Mouse (Mus musculus) liver, postnatal 0 days (tissue): Measurements from ENCODE around the gene Asphd1. TPM values are rescaled to one million over a fixed set of nuclear protein-coding genes. Genes with fewer than 3 reads are reported as not detected.

Source experiments
- ATAC-seq: fragments of 200-750 bp; cut with Nextera tagmentation; 2 replicates; pipeline ENCODE4 v1.8.0; 2017; ENCODE audit warnings: mild to moderate bottlenecking, moderate library complexity
- DNase-seq: peaks from one replicate; pipeline ENCODE4 v3.0.0-alpha.2; 2016
- H3K27ac ChIP-seq: fragments of 300-500 bp; sonication (generic); 2 replicates; pipeline ENCODE4 v1.5.1; 2014; ENCODE audit warnings: antibody characterized with exemption, moderate library complexity, mild to moderate bottlenecking, low read depth
- H3K27me3 ChIP-seq: fragments of 300-500 bp; sonication (generic); 2 replicates; pipeline ENCODE4 v1.6.1; 2014; ENCODE audit warnings: low read length, control low read depth, mixed read lengths; ENCODE audit not compliant: insufficient read depth
- H3K36me3 ChIP-seq: fragments of 300-500 bp; sonication (generic); replicated peaks from 2 replicates; pipeline ENCODE4 v1.6.1; 2014; ENCODE audit warnings: mild to moderate bottlenecking, control low read depth, low read length, moderate library complexity, mixed read lengths; ENCODE audit not compliant: insufficient read depth
- H3K4me1 ChIP-seq: fragments of 300-500 bp; sonication (generic); 2 replicates; pipeline ENCODE4 v1.6.1; 2014; ENCODE audit warnings: antibody characterized with exemption, mild to moderate bottlenecking, control low read depth; ENCODE audit not compliant: insufficient read depth
- H3K4me2 ChIP-seq: fragments of 300-500 bp; sonication (generic); 2 replicates; pipeline ENCODE4 v1.6.1; 2014; ENCODE audit warnings: low read depth, mild to moderate bottlenecking, low read length, moderate library complexity, mixed read lengths
- H3K4me3 ChIP-seq: fragments of 300-500 bp; sonication (generic); 2 replicates; pipeline ENCODE4 v1.5.1; 2014; ENCODE audit warnings: low read depth, low read length
- H3K9ac ChIP-seq: fragments of 300-500 bp; sonication (generic); replicated peaks from 2 replicates; pipeline ENCODE4 v1.6.1; 2014; ENCODE audit warnings: mild to moderate bottlenecking, moderate library complexity
- H3K9me3 ChIP-seq: fragments of 300-500 bp; sonication (generic); 2 replicates; pipeline ENCODE4 v1.6.1; 2016; ENCODE audit warnings: mild to moderate bottlenecking, control low read depth, low read length, mixed read lengths
- CTCF ChIP-seq: sonication (generic); IDR thresholded peaks from 2 replicates; pipeline ENCODE4 v1.5.1; 2016; ENCODE audit warnings: antibody characterized with exemption, low read depth
- EP300 ChIP-seq: IDR thresholded peaks from 2 replicates; pipeline ENCODE4 v1.6.1; 2016; ENCODE audit warnings: antibody characterized with exemption, low read depth, mild to moderate bottlenecking
- WGBS: fragments of 180-500 bp; shearing (Covaris S2); extraction: QIAGEN DNeasy Blood & Tissue Kit; methylation state at CpG from one replicate; pipeline ENCODE4 v1.1.7; 2014; ENCODE audit not compliant: insufficient replicate concordance; 5-methylcytosine and 5-hydroxymethylcytosine counted together
- polyA plus RNA-seq: library from polyadenylated mRNA; unstranded; fragments of >200 nt; fragmentation: Nextera tagmentation; extraction: Ambion mirVana; gene quantifications from 2 replicates; pipeline ENCODE4 v1.2.1, GENCODE M21; 2015

The Asphd1 gene
- polyA plus RNA-seq, 1 experiment from 2014 or later = not detected

- no peak overlapping the region for H3K27ac ChIP-seq
- WGBS = 45% methylated on average over 9 of the region's 9 CpGs
- H3K4me2 ChIP-seq = no peak overlapping the region
- H3K27me3 ChIP-seq = no peaks in the 10 kb centered on the region
- H3K4me3 ChIP-seq = no peak overlapping the region
- H3K36me3 ChIP-seq = no peaks in the 10 kb centered on the region
- TF ChIP-seq CTCF = no peak
- DNase-seq (no peak), ATAC-seq (no peak)
- no peaks in the 10 kb centered on the region for H3K9me3 ChIP-seq
- no peak overlapping the region for H3K9ac ChIP-seq
- H3K4me1 ChIP-seq = 0 out of 2 replicates have a peak, but pooled peaks cover 4% of the 10 kb centered on the region
Observed at GRCm38 (mm10) chr7:126959780-126960179, 10.4 kb upstream of the Asphd1 start.

- H3K36me3 ChIP-seq = no peaks in the 10 kb centered on the region
- H3K4me3 ChIP-seq = no peak overlapping the region
- H3K4me1 ChIP-seq = peaks cover 7% of the 10 kb centered on the region
- DNase-seq (no peak), ATAC-seq (no peak)
- no peak overlapping the region for H3K9ac ChIP-seq
- peaks cover 23% of the 10 kb centered on the region for H3K27me3 ChIP-seq
- 24% methylated on average over 3 of the region's 3 CpGs for WGBS
- no peak overlapping the region for H3K4me2 ChIP-seq
- H3K9me3 ChIP-seq = no peaks in the 10 kb centered on the region
- H3K27ac ChIP-seq = no peak overlapping the region
- no peak for TF ChIP-seq CTCF
Observed at GRCm38 (mm10) chr7:126955125-126955524, 5.7 kb upstream of the Asphd1 start.

- Histone ChIP-seq H3K9ac (no peak overlapping the region), H3K4me2 (no peak overlapping the region), H3K4me3 (no peak overlapping the region), H3K27ac (no peak overlapping the region), H3K9me3 (no peaks in the 10 kb centered on the region), H3K27me3 (peaks cover 31% of the 10 kb centered on the region), H3K4me1 (peaks cover 16% of the 10 kb centered on the region), H3K36me3 (no peaks in the 10 kb centered on the region)
- 3% methylated on average over 7 of the region's 8 CpGs for WGBS
- ATAC-seq = no peak
- no peak for TF ChIP-seq EP300
- DNase-seq = no peak
Observed at GRCm38 (mm10) chr7:126952646-126953045, 3.3 kb upstream of the Asphd1 start.

GRCm38 (mm10) chr7:126951741-126952140, 2.4 kb upstream of the Asphd1 start:
- H3K4me1 ChIP-seq = peaks cover 16% of the 10 kb centered on the region

GRCm38 (mm10) chr7:126950647-126951615, 1.5 kb upstream of the Asphd1 start:
- Histone ChIP-seq H3K27ac (no peak overlapping the region), H3K9me3 (no peaks in the 10 kb centered on the region), H3K4me1 (peaks cover 16% of the 10 kb centered on the region), H3K36me3 (0 out of 2 replicates have a peak, but pooled peaks cover under 1% of the 10 kb centered on the region), H3K4me3 (no peak overlapping the region), H3K27me3 (peaks cover 31% of the 10 kb centered on the region), H3K9ac (no peak overlapping the region), H3K4me2 (0 out of 2 replicates have a peak overlapping the region, but pooled peaks have one; percentile 81)
- 8% methylated on average over 26 of the region's 26 CpGs for WGBS
- ATAC-seq = no peak
- no peak for TF ChIP-seq EP300
- TF ChIP-seq CTCF = no peak
- DNase-seq = no peak

More at GRCm38 (mm10) chr7:126951741-126952140, 2.4 kb upstream of the Asphd1 start:
- TF ChIP-seq EP300 = no peak
- TF ChIP-seq CTCF = no peak
- Histone ChIP-seq H3K4me3 (no peak overlapping the region), H3K9me3 (no peaks in the 10 kb centered on the region), H3K27ac (no peak overlapping the region), H3K9ac (no peak overlapping the region), H3K4me2 (no peak overlapping the region), H3K36me3 (no peaks in the 10 kb centered on the region), H3K27me3 (peaks cover 31% of the 10 kb centered on the region)
- WGBS = 28% methylated on average over 4 of the region's 4 CpGs
- ATAC-seq = no peak
- no peak for DNase-seq

GRCm38 (mm10) chr7:126949793-126950646, 638 bp upstream of the Asphd1 start, which contains the start of gene Sez6l2:
TSS of gene Sez6l2 (plus strand) at chr7:126950563.
- H3K4me3 ChIP-seq = peak within 1 kb of the TSS; percentile 46
- TF ChIP-seq CTCF (0 out of 2 replicates have a peak, but pooled peaks have one; percentile 6), EP300 (no peak)
- DNase-seq (peak; percentile 94), ATAC-seq (peak; percentile 87)
- H3K27me3 ChIP-seq = peaks cover 31% of the 10 kb centered on the region
- no peaks in the 10 kb centered on the region for H3K9me3 ChIP-seq
- 0 out of 2 replicates have a peak, but pooled peaks cover 3% of the 10 kb centered on the region for H3K36me3 ChIP-seq
- 2% methylated on average over 42 of the region's 42 CpGs for WGBS
- H3K4me1 ChIP-seq = peaks cover 16% of the 10 kb centered on the region
- H3K9ac ChIP-seq = no peak within 1 kb of the TSS
- no peak within 1 kb of the TSS for H3K27ac ChIP-seq
- H3K4me2 ChIP-seq = peak within 1 kb of the TSS; percentile 81
